Mouse (Mus musculus): ENCODE data around the gene Lrrc3c. TPM values are rescaled to one million over a fixed set of nuclear protein-coding genes. Genes with fewer than 3 reads are reported as not detected.
A peak's percentile ranks its signal among the peaks of the same experiment; 100 is the strongest.

Gene Lrrc3c
- total RNA-seq, 2 experiments from 2014 or later, result not detected

GRCm38 (mm10) chr11:98625611-98626410 lies 27.7 kb downstream of the Lrrc3c start, which contains the start of the genes Gm12355 and Gsdma3:
TSS of gene Gm12355 (minus strand) at chr11:98625661.
TSS of gene Gsdma3 (plus strand) at chr11:98626360.
- DNase-seq (ENCODE audit: low spot score in 2 of 2), result no peak

- no peak for DNase-seq (ENCODE audit: low spot score in 2 of 2)
Observed at GRCm38 (mm10) chr11:98628706-98629105, 30.6 kb downstream of the Lrrc3c start.

- DNase-seq (ENCODE audit: low spot score in 2 of 2), result no peak
Observed at GRCm38 (mm10) chr11:98630646-98631045, 32.6 kb downstream of the Lrrc3c start.

GRCm38 (mm10) chr11:98635312-98635970 lies 37.4 kb downstream of the Lrrc3c start:
- DNase-seq (ENCODE audit: low spot score in 2 of 2), result peak in 1 of 2 experiments; percentile 24

- DNase-seq (ENCODE audit: low spot score in 2 of 2), result no peak
Observed at GRCm38 (mm10) chr11:98637501-98637900, 39.4 kb downstream of the Lrrc3c start.

DNA sequence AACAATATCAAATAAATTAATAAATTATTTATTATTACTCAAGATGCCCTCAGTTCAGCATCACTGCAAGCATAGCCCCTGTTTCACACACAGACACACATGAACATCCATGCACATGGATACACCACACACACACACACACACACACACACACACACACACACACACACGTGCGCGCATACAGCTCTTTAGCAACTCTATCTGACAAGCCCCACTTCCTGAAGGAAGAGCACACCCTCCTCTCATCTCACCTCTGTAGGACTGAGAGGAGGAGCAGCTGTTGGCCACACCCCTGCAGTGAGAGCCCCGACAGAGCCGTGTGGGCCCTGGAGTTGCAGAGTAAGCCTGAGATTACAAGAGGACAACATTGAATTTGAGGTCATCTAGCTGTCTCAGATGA lies 42.0 kb downstream of the Lrrc3c start:
- no peak for DNase-seq (ENCODE audit: low spot score in 2 of 2)

- DNase-seq (ENCODE audit: low spot score in 2 of 2), result no peak
Observed at GRCm38 (mm10) chr11:98644757-98645156, 46.7 kb downstream of the Lrrc3c start.

GRCm38 (mm10) chr11:98645946-98646345 lies 47.9 kb downstream of the Lrrc3c start:
- DNase-seq (ENCODE audit: low spot score in 2 of 2), result no peak

GRCm38 (mm10) chr11:98646459-98646858 lies 48.4 kb downstream of the Lrrc3c start, which contains the start of gene Gsdma2:
TSS of gene Gsdma2 (plus strand) at chr11:98646759.
- no peak for DNase-seq (ENCODE audit: low spot score in 2 of 2)

Other genes starting within 250 kb of the Lrrc3c start
- gene Ppp1r1b, start 249.9 kb upstream of the Lrrc3c start, total RNA-seq (2021), result under 1 TPM; 0.27 to 0.32 TPM
- gene Stard3, start 239.9 kb upstream of the Lrrc3c start, total RNA-seq (2021), result 10 to 100 TPM; 23.4 to 24.4 TPM
- 1 to 10 TPM in 1 of 2 experiments, not detected in 1; 3.5 TPM for gene Tcap, start 214.5 kb upstream of the Lrrc3c start, total RNA-seq (2021)
- gene Pnmt, start 211.8 kb upstream of the Lrrc3c start, total RNA-seq (2021), result 100 to 1,000 TPM; 313 to 497 TPM
- gene Pgap3, start 197.8 kb upstream of the Lrrc3c start, total RNA-seq (2021), result 1 to 10 TPM; 5.3 to 6.2 TPM
- 1 to 10 TPM; 2.5 to 3.4 TPM for gene Erbb2, start 185.8 kb upstream of the Lrrc3c start, total RNA-seq (2021)
- 10 to 100 TPM; 89.5 to 94.5 TPM for gene Mien1, start 159.3 kb upstream of the Lrrc3c start, total RNA-seq (2021)
- gene Grb7, start 151.9 kb upstream of the Lrrc3c start, total RNA-seq (2021), result under 1 TPM; 0.30 to 0.61 TPM
- under 1 TPM; 0.46 to 0.86 TPM for gene Ikzf3, start 52.3 kb upstream of the Lrrc3c start, total RNA-seq (2021)
- under 1 TPM; 0.22 to 0.43 TPM for gene Zpbp2, start 47.2 kb upstream of the Lrrc3c start, total RNA-seq (2021)
- gene Ormdl3, start 10.9 kb upstream of the Lrrc3c start, total RNA-seq (2021), result 100 to 1,000 TPM; 118 to 184 TPM
- gene Gm12355, start 27.4 kb downstream of the Lrrc3c start, total RNA-seq (2021), result 10 to 100 TPM; 10.4 to 11.6 TPM
- gene Gsdma3, start 28.1 kb downstream of the Lrrc3c start, total RNA-seq (2021), result 10 to 100 TPM; 15.6 to 19.6 TPM
- gene Gsdma2, start 48.5 kb downstream of the Lrrc3c start, total RNA-seq (2021), result 1 to 10 TPM in 1 of 2 experiments, under 1 TPM in 1; 0.89 to 1.1 TPM
- not detected for gene Gsdma, start 66.1 kb downstream of the Lrrc3c start, total RNA-seq (2021)
- gene Psmd3, start 84.3 kb downstream of the Lrrc3c start, total RNA-seq (2021), result 100 to 1,000 TPM; 114 to 118 TPM
- not detected for gene Csf3, start 103.0 kb downstream of the Lrrc3c start, total RNA-seq (2021)
- 10 to 100 TPM; 46.1 to 49.2 TPM for gene Med24, start 131.1 kb downstream of the Lrrc3c start, total RNA-seq (2021)
- gene Thra, start 142.3 kb downstream of the Lrrc3c start, total RNA-seq (2021), result 10 to 100 TPM; 90.2 to 91.0 TPM
- gene Nr1d1, start 177.0 kb downstream of the Lrrc3c start, total RNA-seq (2021), result 100 to 1,000 TPM; 226 to 232 TPM
- gene Msl1, start 197.2 kb downstream of the Lrrc3c start, total RNA-seq (2021), result 10 to 100 TPM; 82.3 to 97.4 TPM
- 10 to 100 TPM; 36.8 to 41.9 TPM for gene Casc3, start 206.6 kb downstream of the Lrrc3c start, total RNA-seq (2021)
- gene Rapgefl1, start 238.5 kb downstream of the Lrrc3c start, total RNA-seq (2021), result under 1 TPM; 0.36 to 0.58 TPM